ENCODE assay signal across 19 mouse cellular contexts in genomic region chr4:139164082-139164481, GRCm38 (mm10). TPM values are rescaled to one million over a fixed set of nuclear protein-coding genes. Genes with fewer than 3 reads are reported as not detected.
DNase-seq lines count a peak whose midpoint lies in the region; ATAC-seq lines count a peak whose summit lies in the region.
"Had no signal": no experiment of that assay in that cellular context is flagged by ENCODE, and none has a peak within 500 bp of the region (broad histone marks: within the 10 kb centered on the region; RNA-seq: fewer than 3 reads in every experiment).

No protein-coding gene starts in this region.

- no peaks in the 10 kb centered on the region for H3K9me3 ChIP-seq in heart, embryonic 10.5 days
- H3K9me3 ChIP-seq in midbrain, embryonic 11.5 days (ENCODE audit: control insufficient read depth, low read length) = no peaks in the 10 kb centered on the region
- H3K9me3 ChIP-seq in midbrain, embryonic 14.5 days (ENCODE audit: control insufficient read depth, low read length) = no peaks in the 10 kb centered on the region
- H3K9me3 ChIP-seq: G1E had no signal

- no peak for ATAC-seq in midbrain, embryonic 11.5 days (ENCODE audit: low FRiP score)
- no peak for ATAC-seq in midbrain, embryonic 14.5 days (ENCODE audit: low FRiP score, low TSS enrichment)
- ATAC-seq: activated CD4-positive, CD25-positive, alpha-beta regulatory T cell, adult 4 months; CD4-positive, CD25-positive, alpha-beta regulatory T cell, adult 4 months; Patski had no signal

- H3K4me1 ChIP-seq in heart, embryonic 10.5 days = peaks cover 6% of the 10 kb centered on the region
- H3K4me1 ChIP-seq in midbrain, embryonic 11.5 days (ENCODE audit: control insufficient read depth, insufficient read depth, low read length) = no peaks in the 10 kb centered on the region
- H3K4me1 ChIP-seq in midbrain, embryonic 14.5 days (ENCODE audit: control insufficient read depth, insufficient read depth, low read length) = no peaks in the 10 kb centered on the region

- peak; percentile 79 for DNase-seq in heart, adult 11 months
- no peak for DNase-seq in heart, embryonic 10.5 days (ENCODE audit: low spot score)
- DNase-seq in midbrain, embryonic 11.5 days (ENCODE audit: low spot score, missing footprints) = peak; percentile 77
- DNase-seq in midbrain, embryonic 14.5 days = no peak
- DNase-seq: adrenal gland, adult 2 months; adrenal gland, adult 8-10 months; adrenal gland, postnatal 10 days; adrenal gland, postnatal 14 days; adrenal gland, postnatal 25 days; adrenal gland, postnatal 36 days; B cell, adult 2 months; cerebellum, adult 11 months; cerebellum, adult 11-12 months; cerebellum, adult 18-20 months had no signal

- no peak overlapping the region for H3K9ac ChIP-seq in midbrain, embryonic 11.5 days (ENCODE audit: low read length)
- H3K9ac ChIP-seq in midbrain, embryonic 14.5 days (replicated peaks; ENCODE audit: low read length) = no peak overlapping the region

- no peaks in the 10 kb centered on the region for H3K36me3 ChIP-seq in heart, embryonic 10.5 days
- no peaks in the 10 kb centered on the region for H3K36me3 ChIP-seq in midbrain, embryonic 11.5 days (ENCODE audit: control insufficient read depth, insufficient read depth, low read length)
- H3K36me3 ChIP-seq in midbrain, embryonic 14.5 days (ENCODE audit: control insufficient read depth, insufficient read depth, low read length) = no peaks in the 10 kb centered on the region
- H3K36me3 ChIP-seq: G1E had no signal

- H3K27ac ChIP-seq in heart, embryonic 10.5 days = no peak overlapping the region
- H3K27ac ChIP-seq in midbrain, embryonic 11.5 days (ENCODE audit: low read depth, low read length) = no peak overlapping the region
- H3K27ac ChIP-seq in midbrain, embryonic 14.5 days (replicated peaks; ENCODE audit: low read depth, low read length) = no peak overlapping the region

- 85% methylated on average over 6 of the region's 6 CpGs for WGBS in heart, embryonic 10.5 days
- WGBS in midbrain, embryonic 11.5 days = 86% methylated on average over 6 of the region's 6 CpGs
- WGBS in midbrain, embryonic 14.5 days = 88% methylated on average over 6 of the region's 6 CpGs

- H3K4me3 ChIP-seq in heart, embryonic 10.5 days = no peak overlapping the region
- H3K4me3 ChIP-seq in midbrain, embryonic 11.5 days (ENCODE audit: low read depth, low read length) = no peak overlapping the region
- H3K4me3 ChIP-seq in midbrain, embryonic 14.5 days (replicated peaks; ENCODE audit: low read depth, low read length) = no peak overlapping the region

- H3K27me3 ChIP-seq in heart, embryonic 10.5 days (ENCODE audit: insufficient read depth, poor library complexity, severe bottlenecking) = peaks cover 6% of the 10 kb centered on the region
- H3K27me3 ChIP-seq in midbrain, embryonic 11.5 days (ENCODE audit: control insufficient read depth, insufficient read depth, low read length) = no peaks in the 10 kb centered on the region
- H3K27me3 ChIP-seq in midbrain, embryonic 14.5 days (ENCODE audit: control insufficient read depth, insufficient read depth, low read length) = no peaks in the 10 kb centered on the region
- H3K27me3 ChIP-seq: CH12.LX, Patski had no signal

- H3K4me2 ChIP-seq in midbrain, embryonic 11.5 days = no peak overlapping the region
- H3K4me2 ChIP-seq in midbrain, embryonic 14.5 days (ENCODE audit: low read length) = no peak overlapping the region

RNA-seq across cellular contexts. Expression of gene Capzb, which starts 28.6 kb away (rescaled TPM):
- polyA plus RNA-seq in heart, embryonic 10.5 days (2016; fragmentation: Nextera tagmentation; extraction: Ambion mirVana) = 450 and 452 TPM in 2 replicates
- polyA plus RNA-seq in midbrain, embryonic 11.5 days (2014; fragmentation: Nextera tagmentation; extraction: Ambion mirVana) = 244 and 249 TPM in 2 replicates
- polyA plus RNA-seq in midbrain, embryonic 14.5 days (2014; fragmentation: Nextera tagmentation; extraction: Ambion mirVana) = 250 and 281 TPM in 2 replicates

RNA-seq across cellular contexts. Expression of gene Minos1, which starts 33.2 kb away (rescaled TPM):
- polyA plus RNA-seq in heart, embryonic 10.5 days (2016; fragmentation: Nextera tagmentation; extraction: Ambion mirVana) = 532 and 637 TPM in 2 replicates
- 421 and 426 TPM in 2 replicates for polyA plus RNA-seq in midbrain, embryonic 11.5 days (2014; fragmentation: Nextera tagmentation; extraction: Ambion mirVana)
- polyA plus RNA-seq in midbrain, embryonic 14.5 days (2014; fragmentation: Nextera tagmentation; extraction: Ambion mirVana) = 346 and 393 TPM in 2 replicates

Comparison
In these comparisons a context has a peak if more than half of its experiments do, and no peak if none do; other contexts are left out.
1. DNase-seq: peak in heart, adult 11 months (single experiment) and midbrain, embryonic 11.5 days (single experiment); none in heart, embryonic 10.5 days (single experiment) and midbrain, embryonic 14.5 days (single experiment).